Mouse (Mus musculus): ENCODE results near the gene Rtn2. TPM values are rescaled to one million over a fixed set of nuclear protein-coding genes. Genes with fewer than 3 reads are reported as not detected.

Rtn2 gene
- polyA plus RNA-seq, 1 experiment from 2014 or later: 5.6 TPM

DNA sequence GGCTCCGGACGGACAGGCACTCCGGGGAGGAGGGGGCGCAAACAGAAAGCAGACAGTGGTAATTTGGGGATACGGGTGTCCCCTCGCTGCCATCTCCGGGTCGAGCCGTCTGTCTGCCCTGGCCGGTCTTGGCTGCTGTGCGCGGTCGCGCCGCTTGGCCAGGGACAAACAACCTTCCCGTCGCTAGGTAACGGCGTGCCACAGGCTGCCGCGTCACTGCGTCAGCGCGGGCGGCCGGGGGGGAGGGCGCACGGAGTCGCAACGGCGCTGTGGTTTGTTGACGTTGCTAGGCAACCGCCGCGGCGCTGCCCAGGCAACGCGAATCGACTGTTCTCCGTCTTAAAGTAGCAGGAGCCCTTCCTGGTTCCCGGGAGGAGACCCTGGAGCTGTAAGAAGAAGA lies 37.5 kb downstream of the Rtn2 start:
- Histone ChIP-seq H3K9me3 (replicated peaks) (no peaks in the 10 kb centered on the region), H3K4me3 (peak overlapping the region; percentile 52), H3K27me3 (ENCODE audit: low read depth, poor library complexity, severe bottlenecking) (peaks cover 77% of the 10 kb centered on the region), H3K27ac (peak overlapping the region; percentile 65), H3K36me3 (no peaks in the 10 kb centered on the region), H3K4me1 (peaks cover 14% of the 10 kb centered on the region)
- under 1% methylated on average over 41 of the region's 41 CpGs for WGBS
- peak; percentile 99 for DNase-seq (ENCODE audit: low spot score)

DNA sequence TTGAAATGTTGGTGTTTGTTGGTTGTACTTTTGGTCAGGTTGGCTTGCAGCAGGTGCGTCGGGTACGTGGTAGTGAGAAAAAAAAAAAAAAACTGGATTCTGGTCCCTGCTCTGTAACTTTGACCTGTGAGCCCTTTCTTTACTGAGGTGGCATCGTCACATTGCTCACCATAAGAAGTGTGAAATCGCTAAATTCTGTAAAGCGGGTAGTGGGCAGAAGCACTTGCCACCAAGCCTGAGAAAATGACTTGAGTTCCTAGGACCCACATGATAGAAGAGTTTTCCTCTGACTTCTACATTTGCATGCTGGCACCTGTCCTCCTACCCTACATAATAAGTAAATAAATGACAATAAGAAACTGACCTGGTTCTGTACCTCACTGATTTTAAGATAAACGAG lies 38.2 kb downstream of the Rtn2 start:
- H3K27me3 ChIP-seq (ENCODE audit: low read depth, poor library complexity, severe bottlenecking): peaks cover 70% of the 10 kb centered on the region
- no peaks in the 10 kb centered on the region for H3K9me3 ChIP-seq (replicated peaks)
- no peak for DNase-seq (ENCODE audit: low spot score)
- 46% methylated on average over 7 of the region's 7 CpGs for WGBS
- H3K4me3 ChIP-seq: peak overlapping the region; percentile 52; the same call in 1 of the 2 replicates
- peaks cover 15% of the 10 kb centered on the region for H3K4me1 ChIP-seq
- H3K36me3 ChIP-seq: no peaks in the 10 kb centered on the region
- no peak overlapping the region for H3K27ac ChIP-seq

DNA sequence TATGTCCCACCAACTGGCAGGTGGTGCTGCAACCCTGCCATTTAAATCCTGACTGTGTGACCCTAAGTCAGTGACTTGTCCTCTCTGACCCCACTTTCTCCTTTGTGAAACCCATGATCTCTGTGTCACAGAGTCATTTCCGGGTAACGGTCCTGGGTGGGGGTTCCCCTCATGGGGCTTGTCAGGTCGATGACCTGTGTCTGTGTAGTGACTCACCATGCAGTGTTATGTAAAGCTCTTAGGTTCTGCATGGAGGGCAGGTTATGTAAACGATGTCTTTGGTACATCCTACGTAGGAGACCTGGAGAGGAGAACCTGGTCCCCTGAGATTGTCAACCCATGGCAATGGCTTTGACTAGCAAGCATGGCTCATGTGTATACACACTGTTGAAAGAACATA lies 39.0 kb downstream of the Rtn2 start:
- Histone ChIP-seq H3K4me1 (peaks cover 20% of the 10 kb centered on the region), H3K36me3 (no peaks in the 10 kb centered on the region), H3K27ac (no peak overlapping the region), H3K9me3 (replicated peaks) (no peaks in the 10 kb centered on the region), H3K4me3 (no peak overlapping the region), H3K27me3 (ENCODE audit: low read depth, poor library complexity, severe bottlenecking) (peaks cover 62% of the 10 kb centered on the region)
- no peak for DNase-seq (ENCODE audit: low spot score)
- WGBS: 69% methylated on average over 5 of the region's 5 CpGs

- 49% methylated on average over 9 of the region's 9 CpGs for WGBS
- peaks cover 31% of the 10 kb centered on the region for H3K4me1 ChIP-seq
- H3K9me3 ChIP-seq (replicated peaks): no peaks in the 10 kb centered on the region
- no peak overlapping the region for H3K4me3 ChIP-seq
- no peaks in the 10 kb centered on the region for H3K36me3 ChIP-seq
- DNase-seq (ENCODE audit: low spot score): no peak
- H3K27me3 ChIP-seq (ENCODE audit: low read depth, poor library complexity, severe bottlenecking): peaks cover 52% of the 10 kb centered on the region
- H3K27ac ChIP-seq: no peak overlapping the region
These were observed 40.1 kb downstream of the Rtn2 start for GRCm38 (mm10) chr7:19322489-19322888.

DNA sequence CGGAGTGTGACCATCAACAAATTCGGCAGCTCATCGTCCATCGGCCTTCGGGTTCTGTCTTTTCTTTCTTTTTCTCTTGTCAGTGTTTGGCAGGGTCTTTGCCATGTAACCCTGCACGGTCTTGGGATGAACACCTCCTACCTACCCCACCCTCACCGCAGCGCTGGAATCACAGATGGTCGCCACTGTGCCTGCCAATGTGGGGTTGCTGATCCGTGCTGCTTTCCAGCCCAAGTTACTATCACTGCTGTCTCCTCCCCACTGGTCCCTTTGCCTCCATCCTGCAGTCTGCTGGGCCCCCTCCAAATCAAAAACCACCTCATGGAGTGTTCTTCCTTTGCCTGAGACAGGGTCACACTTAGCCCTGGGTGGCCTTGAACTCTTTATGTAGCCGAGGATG lies 41.8 kb downstream of the Rtn2 start:
- Histone ChIP-seq H3K27me3 (ENCODE audit: low read depth, poor library complexity, severe bottlenecking) (peaks cover 35% of the 10 kb centered on the region), H3K36me3 (no peaks in the 10 kb centered on the region), H3K9me3 (replicated peaks) (no peaks in the 10 kb centered on the region), H3K4me1 (peaks cover 36% of the 10 kb centered on the region), H3K4me3 (no peak overlapping the region), H3K27ac (no peak overlapping the region)
- WGBS: 88% methylated on average over 11 of the region's 11 CpGs
- DNase-seq (ENCODE audit: low spot score): no peak

- Histone ChIP-seq H3K27ac (no peak overlapping the region), H3K4me1 (peaks cover 23% of the 10 kb centered on the region), H3K27me3 (ENCODE audit: low read depth, poor library complexity, severe bottlenecking) (peaks cover 29% of the 10 kb centered on the region; the same call in 1 of the 2 replicates), H3K36me3 (no peaks in the 10 kb centered on the region), H3K4me3 (no peak overlapping the region), H3K9me3 (replicated peaks) (no peaks in the 10 kb centered on the region)
- 72% methylated on average over 21 of the region's 21 CpGs for WGBS
- no peak for DNase-seq (ENCODE audit: low spot score)
These were observed 43.1 kb downstream of the Rtn2 start for GRCm38 (mm10) chr7:19325262-19326199.

- Histone ChIP-seq H3K9me3 (replicated peaks) (no peaks in the 10 kb centered on the region), H3K27ac (peak overlapping the region; percentile 70), H3K4me3 (peak overlapping the region; percentile 53), H3K4me1 (peaks cover 22% of the 10 kb centered on the region), H3K36me3 (no peaks in the 10 kb centered on the region), H3K27me3 (ENCODE audit: low read depth, poor library complexity, severe bottlenecking) (peaks cover 25% of the 10 kb centered on the region; the same call in 1 of the 2 replicates)
- peak; percentile 91 for DNase-seq (ENCODE audit: low spot score)
- WGBS: under 1% methylated on average over 20 of the region's 20 CpGs
These were observed 43.9 kb downstream of the Rtn2 start for GRCm38 (mm10) chr7:19326359-19326758.

DNA sequence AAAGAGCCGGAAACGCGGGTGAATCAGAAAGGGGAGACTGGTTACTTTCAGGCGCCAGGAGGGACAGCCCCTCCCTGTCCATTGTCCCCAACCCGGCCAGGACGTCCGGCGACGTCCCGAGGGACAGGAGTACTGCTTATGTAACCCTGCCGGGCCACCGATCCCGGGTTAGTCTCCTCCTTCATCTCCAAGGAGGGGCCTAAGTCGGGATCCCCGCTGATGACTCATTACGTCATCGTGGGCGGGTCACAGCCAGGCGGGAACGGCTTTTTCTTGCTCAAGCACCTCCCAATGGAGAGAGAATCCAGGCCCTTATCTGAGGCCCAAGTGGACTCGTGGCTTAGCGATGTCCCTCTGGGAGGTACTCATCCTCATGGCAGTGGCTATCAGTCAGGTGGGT lies 44.7 kb downstream of the Rtn2 start:
- H3K9me3 ChIP-seq (replicated peaks): no peaks in the 10 kb centered on the region
- peaks cover 25% of the 10 kb centered on the region for H3K27me3 ChIP-seq (ENCODE audit: low read depth, poor library complexity, severe bottlenecking)
- DNase-seq (ENCODE audit: low spot score): peak; percentile 82
- H3K27ac ChIP-seq: peak overlapping the region; percentile 70
- H3K4me3 ChIP-seq: peak overlapping the region; percentile 53
- H3K36me3 ChIP-seq: no peaks in the 10 kb centered on the region
- H3K4me1 ChIP-seq: peaks cover 22% of the 10 kb centered on the region
- 0% methylated on average over 22 of the region's 22 CpGs for WGBS

DNA sequence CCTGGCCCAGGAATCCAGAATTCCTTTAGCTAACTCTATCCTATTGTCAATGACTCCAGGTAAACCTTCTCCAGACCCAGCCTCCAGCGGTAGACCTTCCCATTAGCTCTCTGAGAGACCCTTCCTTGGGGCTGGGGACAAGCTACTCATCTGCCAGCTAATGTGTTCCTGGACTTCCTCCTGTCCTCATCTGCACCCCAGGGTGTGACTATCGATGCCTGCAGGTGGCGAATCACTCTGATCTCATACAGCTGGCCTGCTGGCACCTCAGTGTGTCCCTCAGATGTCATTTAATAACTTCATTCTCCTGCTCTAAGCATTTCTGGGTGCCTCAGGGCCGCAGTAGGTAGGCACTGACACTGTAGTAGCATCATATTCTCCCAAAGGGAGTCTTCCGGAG lies 45.4 kb downstream of the Rtn2 start:
- H3K4me1 ChIP-seq: peaks cover 26% of the 10 kb centered on the region
- no peaks in the 10 kb centered on the region for H3K36me3 ChIP-seq
- 78% methylated on average over 5 of the region's 5 CpGs for WGBS
- no peak for DNase-seq (ENCODE audit: low spot score)
- peaks cover 24% of the 10 kb centered on the region for H3K27me3 ChIP-seq (ENCODE audit: low read depth, poor library complexity, severe bottlenecking)
- H3K9me3 ChIP-seq (replicated peaks): no peaks in the 10 kb centered on the region
- H3K4me3 ChIP-seq: peak overlapping the region; percentile 53; the same call in 1 of the 2 replicates
- H3K27ac ChIP-seq: peak overlapping the region; percentile 70; the same call in 1 of the 2 replicates

- Histone ChIP-seq H3K4me1 (peaks cover 32% of the 10 kb centered on the region), H3K27me3 (ENCODE audit: low read depth, poor library complexity, severe bottlenecking) (peaks cover 18% of the 10 kb centered on the region), H3K36me3 (no peaks in the 10 kb centered on the region), H3K4me3 (no peak overlapping the region), H3K9me3 (replicated peaks) (no peaks in the 10 kb centered on the region), H3K27ac (no peak overlapping the region)
- DNase-seq (ENCODE audit: low spot score): no peak
These were observed 46.0 kb downstream of the Rtn2 start for GRCm38 (mm10) chr7:19328425-19328824.

DNA sequence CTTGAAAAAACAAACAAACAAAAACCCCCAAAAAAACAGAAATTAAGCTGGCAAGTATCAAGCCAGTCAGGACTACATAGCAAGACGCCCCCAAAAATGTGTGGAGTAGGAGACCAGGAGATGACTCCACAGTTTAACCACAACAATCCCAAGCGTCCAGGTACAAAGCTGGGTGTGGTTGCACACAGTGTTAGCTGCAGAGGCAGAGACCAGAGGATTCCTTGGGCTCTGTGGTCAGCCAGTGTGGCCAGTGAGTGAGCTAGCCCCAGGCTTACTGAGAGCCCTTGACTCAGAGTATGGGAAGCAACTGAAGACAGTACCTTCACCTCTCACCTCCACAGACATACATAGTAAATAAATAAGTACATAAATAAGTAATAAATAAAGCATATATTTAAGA lies 49.5 kb downstream of the Rtn2 start:
- 72% methylated on average over 2 of the region's 2 CpGs for WGBS
- no peak for DNase-seq (ENCODE audit: low spot score)
- H3K9me3 ChIP-seq (replicated peaks): no peaks in the 10 kb centered on the region
- H3K27me3 ChIP-seq (ENCODE audit: low read depth, poor library complexity, severe bottlenecking): peaks cover 24% of the 10 kb centered on the region
- no peak overlapping the region for H3K4me3 ChIP-seq
- H3K4me1 ChIP-seq: peaks cover 28% of the 10 kb centered on the region
- H3K27ac ChIP-seq: no peak overlapping the region
- H3K36me3 ChIP-seq: no peaks in the 10 kb centered on the region

DNA sequence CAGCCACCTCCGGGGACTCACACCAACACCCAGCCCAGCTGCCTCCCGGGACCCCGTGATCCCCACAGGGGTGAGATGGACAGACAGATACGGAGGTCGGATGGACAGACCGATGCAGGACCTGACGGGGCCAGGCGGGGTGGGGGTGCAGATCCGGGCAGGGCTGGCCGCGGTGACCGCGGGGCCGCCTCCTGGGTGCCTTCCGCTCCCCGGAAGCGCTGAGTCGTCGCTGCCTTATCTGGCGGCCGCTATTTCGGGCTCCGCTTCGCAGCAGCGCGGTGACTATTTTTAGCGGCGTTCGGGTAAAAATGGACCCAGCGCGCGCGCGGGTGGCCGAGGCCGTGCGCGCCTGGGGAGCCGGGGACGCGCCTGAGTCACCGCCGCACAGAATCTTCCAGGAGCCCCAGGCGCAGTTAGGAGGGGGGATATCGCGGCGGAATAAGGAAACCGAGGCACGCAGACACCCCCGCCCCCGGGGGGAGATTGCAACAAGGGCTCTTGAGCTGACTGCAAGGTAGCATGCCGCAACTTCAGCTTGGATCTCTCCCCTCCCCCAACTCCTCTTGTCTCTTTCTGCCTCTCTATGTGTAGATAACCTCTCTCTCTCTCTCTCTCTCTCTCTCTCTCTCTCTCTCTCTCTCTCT lies 50.4 kb downstream of the Rtn2 start:
- no peaks in the 10 kb centered on the region for H3K36me3 ChIP-seq
- H3K4me3 ChIP-seq: peak overlapping the region; percentile 72
- DNase-seq (ENCODE audit: low spot score): peak; percentile 70
- H3K27me3 ChIP-seq (ENCODE audit: low read depth, poor library complexity, severe bottlenecking): peaks cover 24% of the 10 kb centered on the region
- peak overlapping the region; percentile 84 for H3K27ac ChIP-seq
- H3K9me3 ChIP-seq (replicated peaks): no peaks in the 10 kb centered on the region
- H3K4me1 ChIP-seq: peaks cover 19% of the 10 kb centered on the region
- under 1% methylated on average over 52 of the region's 52 CpGs for WGBS

- Histone ChIP-seq H3K27ac (no peak overlapping the region), H3K27me3 (ENCODE audit: low read depth, poor library complexity, severe bottlenecking) (peaks cover 24% of the 10 kb centered on the region), H3K4me3 (no peak overlapping the region), H3K4me1 (peaks cover 16% of the 10 kb centered on the region), H3K9me3 (replicated peaks) (no peaks in the 10 kb centered on the region), H3K36me3 (no peaks in the 10 kb centered on the region)
- whole genome bisulfite sequencing: 39% methylated on average over 3 of the region's 3 CpGs
- DNase-seq (ENCODE audit: low spot score): no peak
These were observed 53.2 kb downstream of the Rtn2 start for GRCm38 (mm10) chr7:19335583-19335982.

Measured in limb, embryonic 10.5 days (tissue).